Mouse (Mus musculus): ENCODE data around the gene Nicn1. TPM values are rescaled to one million over a fixed set of nuclear protein-coding genes. Genes with fewer than 3 reads are reported as not detected.
"Not testable (repeated sequence)": the region's sequence is repeated elsewhere in the genome, so short reads cannot be mapped to it uniquely, and the experiment has no call there.

The Nicn1 gene
- total RNA-seq (2021) = 100 to 1,000 TPM in 1 of 2 experiments, 10 to 100 TPM in 1; 93.0 to 121 TPM

GRCm38 (mm10) chr9:108290016-108290750, at the start of gene Nicn1:
Gene Nicn1 (plus strand): TSS chr9:108290429.
- peak; percentile 59 to 69 for DNase-seq (ENCODE audit: extremely low spot score in 1 of 2, low spot score in 1 of 2)

GRCm38 (mm10) chr9:108244540-108244939, 45.7 kb upstream of the Nicn1 start:
- no peak for DNase-seq (ENCODE audit: extremely low spot score in 1 of 2, low spot score in 1 of 2)

- no peak for DNase-seq (ENCODE audit: extremely low spot score in 1 of 2, low spot score in 1 of 2)
Measured at GRCm38 (mm10) chr9:108244984-108245383, 45.2 kb upstream of the Nicn1 start.

GRCm38 (mm10) chr9:108248957-108249356, 41.3 kb upstream of the Nicn1 start:
- DNase-seq (ENCODE audit: extremely low spot score in 1 of 2, low spot score in 1 of 2) = no peak

- DNase-seq (ENCODE audit: extremely low spot score in 1 of 2, low spot score in 1 of 2) = no peak
Measured at GRCm38 (mm10) chr9:108251877-108252276, 38.4 kb upstream of the Nicn1 start.

- DNase-seq (ENCODE audit: extremely low spot score in 1 of 2, low spot score in 1 of 2) = no peak
Measured at GRCm38 (mm10) chr9:108252766-108253165, 37.5 kb upstream of the Nicn1 start.

GRCm38 (mm10) chr9:108260526-108260925, 29.7 kb upstream of the Nicn1 start:
- DNase-seq (ENCODE audit: extremely low spot score in 1 of 2, low spot score in 1 of 2) = no peak

- DNase-seq (ENCODE audit: extremely low spot score in 1 of 2, low spot score in 1 of 2) = no peak
Measured at GRCm38 (mm10) chr9:108261865-108262264, 28.4 kb upstream of the Nicn1 start.

- no peak for DNase-seq (ENCODE audit: extremely low spot score in 1 of 2, low spot score in 1 of 2)
Measured at GRCm38 (mm10) chr9:108262494-108263049, 27.7 kb upstream of the Nicn1 start.

GRCm38 (mm10) chr9:108263131-108263681, 27.0 kb upstream of the Nicn1 start:
- DNase-seq (ENCODE audit: extremely low spot score in 1 of 2, low spot score in 1 of 2) = peak in 1 of 2 experiments; percentile 16

- peak; percentile 92 for DNase-seq (ENCODE audit: extremely low spot score in 1 of 2, low spot score in 1 of 2)
Measured at GRCm38 (mm10) chr9:108263690-108264190, 26.5 kb upstream of the Nicn1 start, which contains the start of gene Dag1. Gene Dag1 (minus strand): TSS chr9:108263958.

- DNase-seq (ENCODE audit: extremely low spot score in 1 of 2, low spot score in 1 of 2) = peak in 1 of 2 experiments; percentile 15
Measured at GRCm38 (mm10) chr9:108264191-108264921, 25.9 kb upstream of the Nicn1 start.

GRCm38 (mm10) chr9:108266261-108266935, 23.8 kb upstream of the Nicn1 start:
- DNase-seq (ENCODE audit: extremely low spot score in 1 of 2, low spot score in 1 of 2) = no peak

GRCm38 (mm10) chr9:108267691-108268090, 22.5 kb upstream of the Nicn1 start:
- no peak for DNase-seq (ENCODE audit: extremely low spot score in 1 of 2, low spot score in 1 of 2)

- not testable (repeated sequence) for DNase-seq (ENCODE audit: extremely low spot score in 1 of 2, low spot score in 1 of 2)
Measured at GRCm38 (mm10) chr9:108268701-108269100, 21.5 kb upstream of the Nicn1 start.

GRCm38 (mm10) chr9:108271941-108272340, 18.3 kb upstream of the Nicn1 start:
- DNase-seq (ENCODE audit: extremely low spot score in 1 of 2, low spot score in 1 of 2) = no peak

- no peak for DNase-seq (ENCODE audit: extremely low spot score in 1 of 2, low spot score in 1 of 2)
Measured at GRCm38 (mm10) chr9:108272691-108273090, 17.5 kb upstream of the Nicn1 start.

GRCm38 (mm10) chr9:108273485-108273884, 16.7 kb upstream of the Nicn1 start:
- DNase-seq (ENCODE audit: extremely low spot score in 1 of 2, low spot score in 1 of 2) = no peak

GRCm38 (mm10) chr9:108274476-108275330, 15.5 kb upstream of the Nicn1 start:
- DNase-seq (ENCODE audit: extremely low spot score in 1 of 2, low spot score in 1 of 2) = no peak
